Mouse (Mus musculus) midbrain, embryonic 11.5 days (tissue): ENCODE measurements around the gene Cdrt4. TPM values are rescaled to one million over a fixed set of nuclear protein-coding genes. Genes with fewer than 3 reads are reported as not detected.

ENCODE experiments used
- ATAC-seq: fragments of 200-750 bp; cut with Nextera tagmentation; 2 replicates; pipeline ENCODE4 v1.8.0; 2017; ENCODE audit warnings: moderate TSS enrichment, moderate library complexity; ENCODE audit not compliant: low FRiP score
- DNase-seq: peaks from one replicate; pipeline ENCODE4 v3.0.0; 2015; ENCODE audit warnings: low spot score; ENCODE audit errors: missing footprints
- H3K27ac ChIP-seq: fragments of 300-500 bp; sonication (generic); 2 replicates; pipeline ENCODE4 v1.5.1; 2014; ENCODE audit warnings: low read depth, low read length
- H3K27me3 ChIP-seq: fragments of 300-500 bp; sonication (generic); 2 replicates; pipeline ENCODE4 v1.6.1; 2014; ENCODE audit warnings: mild to moderate bottlenecking, low read length, moderate library complexity, mixed read lengths; ENCODE audit not compliant: control insufficient read depth, insufficient read depth
- H3K36me3 ChIP-seq: fragments of 300-500 bp; sonication (generic); 2 replicates; pipeline ENCODE4 v1.6.1; 2014; ENCODE audit warnings: mild to moderate bottlenecking, low read length, moderate library complexity, mixed read lengths; ENCODE audit not compliant: control insufficient read depth, insufficient read depth
- H3K4me1 ChIP-seq: fragments of 300-500 bp; sonication (generic); 2 replicates; pipeline ENCODE4 v1.6.1; 2014; ENCODE audit warnings: low read length; ENCODE audit not compliant: control insufficient read depth, insufficient read depth
- H3K4me2 ChIP-seq: fragments of 300-500 bp; sonication (generic); 2 replicates; pipeline ENCODE4 v1.6.1; 2014; ENCODE audit warnings: mild to moderate bottlenecking, moderate library complexity
- H3K4me3 ChIP-seq: fragments of 300-500 bp; sonication (generic); 2 replicates; pipeline ENCODE4 v1.5.1; 2014; ENCODE audit warnings: low read depth, low read length
- H3K9ac ChIP-seq: fragments of 300-500 bp; sonication (generic); 2 replicates; pipeline ENCODE4 v1.6.1; 2014; ENCODE audit warnings: low read length
- H3K9me3 ChIP-seq: fragments of 300-500 bp; sonication (generic); 2 replicates; pipeline ENCODE4 v1.6.1; 2016; ENCODE audit warnings: low read length; ENCODE audit not compliant: control insufficient read depth
- WGBS: fragments of 180-500 bp; shearing (Covaris S2); extraction: QIAGEN DNeasy Blood & Tissue Kit; methylation state at CpG from one replicate; pipeline ENCODE4 v1.1.7; 2014; 5-methylcytosine and 5-hydroxymethylcytosine counted together
- polyA plus RNA-seq: library from polyadenylated mRNA; unstranded; fragments of >200 nt; fragmentation: Nextera tagmentation; extraction: Ambion mirVana; gene quantifications from 2 replicates; pipeline ENCODE4 v1.2.1, GENCODE M21; 2014

Cdrt4 gene
- polyA plus RNA-seq, 1 experiment from 2014 or later, result not detected

DNA sequence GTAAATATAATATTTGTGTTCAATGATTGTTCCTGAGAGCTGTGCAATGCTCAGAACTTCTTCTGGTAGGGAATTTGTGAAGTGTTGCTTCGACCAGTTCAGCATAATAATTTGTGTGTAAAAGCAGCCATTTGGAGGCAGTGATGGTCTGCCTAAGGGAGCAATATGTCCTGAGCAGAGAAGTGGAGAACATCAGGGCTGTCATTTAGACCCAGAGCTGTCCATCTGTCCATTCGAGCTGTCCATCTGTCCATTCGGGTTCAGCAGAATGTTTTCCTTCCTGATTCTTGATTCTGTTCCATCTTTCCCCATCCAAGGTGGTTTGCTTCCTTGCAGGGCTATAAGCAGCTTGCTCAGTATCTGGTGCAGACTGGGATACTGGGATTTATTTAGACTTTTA lies 33.4 kb downstream of the Cdrt4 start:
- 80% methylated on average over 3 of the region's 3 CpGs for whole genome bisulfite sequencing

DNA sequence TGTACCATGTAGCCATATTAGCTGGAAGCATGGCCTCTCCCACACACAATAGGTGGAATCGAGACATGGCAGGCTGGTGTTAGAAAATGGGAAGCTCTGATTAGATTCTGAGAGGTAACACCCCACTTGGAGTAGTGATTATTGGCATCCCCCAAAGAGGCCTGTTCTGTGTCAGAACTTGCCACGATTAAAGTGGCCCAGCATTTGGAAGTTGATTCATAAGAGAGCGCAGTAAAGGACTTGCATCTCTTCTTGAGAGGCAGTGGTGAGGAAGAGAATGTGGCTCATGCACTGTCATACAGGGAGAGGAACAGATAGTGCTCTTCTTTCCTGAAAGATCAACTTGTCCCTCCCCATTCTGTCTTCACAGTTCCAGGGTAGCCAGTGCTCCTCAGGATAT lies 34.1 kb downstream of the Cdrt4 start:
- no peak overlapping the region for H3K9ac ChIP-seq
- peaks cover 13% of the 10 kb centered on the region for H3K4me1 ChIP-seq
- WGBS, result 89% methylated on average over 3 of the region's 3 CpGs
- H3K9me3 ChIP-seq, result no peaks in the 10 kb centered on the region
- DNase-seq (peak; percentile 67), ATAC-seq (no peak)
- no peaks in the 10 kb centered on the region for H3K36me3 ChIP-seq
- no peaks in the 10 kb centered on the region; the same call in 1 of the 2 replicates for H3K27me3 ChIP-seq
- H3K4me3 ChIP-seq, result no peak overlapping the region
- no peak overlapping the region for H3K27ac ChIP-seq
- no peak overlapping the region for H3K4me2 ChIP-seq

More for the DNA sequence above, 33.4 kb downstream of the Cdrt4 start:
- Histone ChIP-seq H3K36me3 (no peaks in the 10 kb centered on the region), H3K9me3 (no peaks in the 10 kb centered on the region), H3K27ac (no peak overlapping the region), H3K4me3 (no peak overlapping the region), H3K9ac (no peak overlapping the region), H3K4me1 (peaks cover 13% of the 10 kb centered on the region), H3K27me3 (no peaks in the 10 kb centered on the region; the same call in 1 of the 2 replicates), H3K4me2 (no peak overlapping the region)
- ATAC-seq (no peak), DNase-seq (peak; percentile 82)

DNA sequence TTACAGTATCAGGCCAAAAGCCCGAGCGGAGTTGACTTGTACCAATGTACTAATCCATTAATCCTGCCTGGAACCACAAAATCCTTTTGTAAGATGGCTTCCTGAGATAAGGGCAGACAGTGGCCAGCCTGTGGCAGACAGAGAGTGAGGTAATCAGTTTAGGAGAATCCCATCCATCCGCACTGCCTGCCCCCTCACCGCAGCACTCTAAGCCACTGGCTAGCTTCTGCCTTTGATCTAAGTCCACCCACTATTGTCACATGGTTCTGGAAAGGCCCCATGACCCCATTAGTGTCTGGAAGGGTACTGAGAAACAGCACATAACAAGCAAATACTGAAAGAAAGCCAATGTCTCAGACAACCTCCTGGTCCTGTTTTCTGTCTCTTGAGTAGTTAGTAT lies 35.6 kb downstream of the Cdrt4 start:
- WGBS, result 71% methylated on average over 4 of the region's 4 CpGs
- no peaks in the 10 kb centered on the region; the same call in 1 of the 2 replicates for H3K27me3 ChIP-seq
- DNase-seq (no peak), ATAC-seq (no peak)
- no peak overlapping the region for H3K4me2 ChIP-seq
- no peak overlapping the region for H3K4me3 ChIP-seq
- H3K9me3 ChIP-seq, result no peaks in the 10 kb centered on the region
- peaks cover 13% of the 10 kb centered on the region for H3K4me1 ChIP-seq
- H3K9ac ChIP-seq, result no peak overlapping the region
- H3K36me3 ChIP-seq, result no peaks in the 10 kb centered on the region
- H3K27ac ChIP-seq, result no peak overlapping the region

DNA sequence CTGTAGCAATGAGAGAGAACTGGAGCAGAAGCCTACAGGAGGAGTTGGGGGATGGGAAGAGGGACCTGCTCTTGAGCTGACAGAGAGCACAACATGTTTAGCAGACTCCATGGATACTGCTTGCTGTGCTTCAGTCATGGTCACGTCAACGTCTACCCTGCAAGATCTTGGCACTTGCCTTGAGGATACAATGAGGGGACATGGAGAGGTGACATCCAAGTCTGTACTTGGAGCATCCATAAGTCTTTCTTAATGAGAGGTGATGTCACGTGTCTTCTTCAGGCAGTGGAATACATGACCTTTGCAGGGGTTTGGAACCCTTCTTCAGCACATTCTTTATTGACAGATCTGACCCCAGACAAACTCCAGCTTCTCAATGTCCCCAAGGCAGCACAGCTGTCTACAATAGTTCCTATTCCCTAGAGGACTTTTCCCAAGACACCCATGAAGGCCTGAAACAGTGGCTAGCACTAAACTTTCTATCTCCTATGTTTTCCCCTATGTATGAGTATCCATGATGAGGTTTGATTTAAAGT lies 39.2 kb downstream of the Cdrt4 start:
- DNase-seq, result no peak
- WGBS, result 83% methylated on average over 3 of the region's 3 CpGs
- H3K36me3 ChIP-seq, result no peaks in the 10 kb centered on the region
- H3K27ac ChIP-seq, result no peak overlapping the region
- peaks cover 3% of the 10 kb centered on the region; the same call in 1 of the 2 replicates for H3K4me1 ChIP-seq
- no peaks in the 10 kb centered on the region for H3K9me3 ChIP-seq
- H3K4me2 ChIP-seq, result no peak overlapping the region
- H3K9ac ChIP-seq, result no peak overlapping the region
- no peak for ATAC-seq
- H3K27me3 ChIP-seq, result no peaks in the 10 kb centered on the region; the same call in 1 of the 2 replicates
- no peak overlapping the region for H3K4me3 ChIP-seq

DNA sequence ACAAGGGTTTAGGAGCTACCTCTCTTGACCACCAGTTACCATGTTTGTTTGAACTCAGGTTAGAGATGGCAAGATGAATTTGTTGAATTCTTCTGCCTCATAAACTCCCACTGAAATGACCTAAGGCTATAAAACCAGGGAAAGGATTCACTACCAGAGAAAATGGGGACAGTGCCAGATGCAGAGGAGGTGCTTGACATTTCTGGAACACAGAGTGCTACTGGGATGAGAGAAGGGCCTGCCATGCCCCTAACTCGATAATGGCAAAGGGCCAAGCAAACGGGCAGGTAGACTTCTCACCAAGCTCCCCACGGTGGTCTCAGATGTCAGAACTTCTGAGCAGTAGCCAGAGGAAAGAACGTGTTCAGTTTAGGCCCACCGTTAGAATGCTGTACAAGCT lies 39.8 kb downstream of the Cdrt4 start:
- Histone ChIP-seq H3K4me2 (no peak overlapping the region), H3K27me3 (no peaks in the 10 kb centered on the region; the same call in 1 of the 2 replicates), H3K27ac (no peak overlapping the region), H3K4me1 (peaks cover 2% of the 10 kb centered on the region; the same call in 1 of the 2 replicates), H3K4me3 (no peak overlapping the region), H3K36me3 (no peaks in the 10 kb centered on the region), H3K9ac (no peak overlapping the region), H3K9me3 (no peaks in the 10 kb centered on the region)
- ATAC-seq (no peak), DNase-seq (no peak)
- 83% methylated on average over 5 of the region's 5 CpGs for WGBS

DNA sequence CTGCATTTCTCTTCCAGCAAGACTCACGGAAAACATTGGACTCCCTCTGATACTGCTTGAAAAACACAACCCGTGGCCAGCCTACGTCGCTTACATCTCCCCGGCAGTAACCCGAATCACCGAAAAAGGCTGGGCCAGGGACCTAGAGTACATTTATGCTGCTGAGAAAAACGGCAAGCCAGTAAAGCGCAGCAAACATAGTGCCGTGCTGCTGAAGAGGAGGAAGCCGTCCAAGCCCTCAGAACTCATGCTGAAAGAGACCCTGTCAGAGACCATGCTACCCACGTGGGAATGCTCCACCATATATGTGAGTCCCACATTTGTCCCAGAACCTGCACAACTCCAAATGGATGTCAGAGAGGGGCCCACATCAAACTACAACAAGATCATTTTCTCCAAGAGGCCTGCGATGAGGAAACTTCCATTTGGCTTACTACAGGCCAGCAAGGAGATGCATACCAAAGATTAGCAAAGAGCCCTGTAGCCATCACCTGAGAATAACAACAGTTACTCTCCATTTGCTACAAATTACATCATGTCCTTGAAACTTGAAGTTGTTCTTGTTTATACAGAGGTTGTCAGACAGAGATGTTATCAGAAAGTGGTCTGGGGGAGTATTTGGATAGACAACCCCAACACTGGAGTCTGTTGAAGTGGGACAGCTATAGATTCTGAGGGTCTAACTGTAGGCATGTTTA lies 41.7 kb downstream of the Cdrt4 start:
- ATAC-seq, result no peak

DNA sequence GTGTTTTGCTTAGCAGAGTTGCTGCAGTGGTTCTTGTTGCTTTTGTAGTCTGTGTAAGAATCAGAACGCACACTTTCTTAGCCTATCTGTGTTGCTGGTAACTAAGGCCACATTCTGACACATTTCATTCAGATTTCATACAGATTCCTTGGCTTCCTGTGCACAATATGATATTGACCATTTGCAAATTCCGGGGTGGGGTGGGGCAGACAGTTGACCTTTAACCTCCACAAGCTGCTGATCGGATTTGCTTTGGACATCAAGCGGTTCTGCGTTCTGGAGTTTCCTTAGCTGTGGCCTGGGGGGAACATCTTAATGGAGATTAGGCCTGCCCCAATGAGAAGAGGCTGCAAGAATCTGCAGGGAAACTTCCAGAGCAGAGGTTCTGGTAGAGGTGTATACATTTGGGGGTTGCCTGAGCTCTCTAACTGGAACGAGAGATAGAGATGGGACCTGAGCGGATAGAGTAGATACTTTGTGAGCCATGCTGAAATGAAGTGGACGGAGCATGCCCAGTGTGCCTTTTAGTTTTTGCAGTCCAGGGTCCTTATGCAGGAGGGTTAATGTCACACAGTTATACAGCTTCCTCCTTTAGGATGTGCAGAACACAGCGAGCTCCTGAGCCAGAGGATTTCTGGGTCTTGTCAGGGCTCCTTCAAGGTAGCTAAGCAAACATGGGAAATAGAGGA lies 44.2 kb downstream of the Cdrt4 start:
- peaks cover 8% of the 10 kb centered on the region for H3K4me1 ChIP-seq
- ATAC-seq, result no peak
- no peak overlapping the region for H3K4me2 ChIP-seq
- no peaks in the 10 kb centered on the region for H3K27me3 ChIP-seq
- H3K36me3 ChIP-seq, result no peaks in the 10 kb centered on the region
- no peaks in the 10 kb centered on the region for H3K9me3 ChIP-seq
- DNase-seq, result no peak
- 84% methylated on average over 9 of the region's 9 CpGs for WGBS
- no peak overlapping the region for H3K9ac ChIP-seq
- H3K4me3 ChIP-seq, result no peak overlapping the region
- H3K27ac ChIP-seq, result no peak overlapping the region

More for the DNA sequence above, 41.7 kb downstream of the Cdrt4 start:
- H3K9ac ChIP-seq, result no peak overlapping the region
- no peak for DNase-seq
- no peaks in the 10 kb centered on the region for H3K27me3 ChIP-seq
- H3K4me1 ChIP-seq, result peaks cover 3% of the 10 kb centered on the region
- no peaks in the 10 kb centered on the region for H3K9me3 ChIP-seq
- no peak overlapping the region for H3K4me3 ChIP-seq
- H3K27ac ChIP-seq, result no peak overlapping the region
- no peak overlapping the region for H3K4me2 ChIP-seq
- WGBS, result 89% methylated on average over 13 of the region's 13 CpGs
- H3K36me3 ChIP-seq, result no peaks in the 10 kb centered on the region

DNA sequence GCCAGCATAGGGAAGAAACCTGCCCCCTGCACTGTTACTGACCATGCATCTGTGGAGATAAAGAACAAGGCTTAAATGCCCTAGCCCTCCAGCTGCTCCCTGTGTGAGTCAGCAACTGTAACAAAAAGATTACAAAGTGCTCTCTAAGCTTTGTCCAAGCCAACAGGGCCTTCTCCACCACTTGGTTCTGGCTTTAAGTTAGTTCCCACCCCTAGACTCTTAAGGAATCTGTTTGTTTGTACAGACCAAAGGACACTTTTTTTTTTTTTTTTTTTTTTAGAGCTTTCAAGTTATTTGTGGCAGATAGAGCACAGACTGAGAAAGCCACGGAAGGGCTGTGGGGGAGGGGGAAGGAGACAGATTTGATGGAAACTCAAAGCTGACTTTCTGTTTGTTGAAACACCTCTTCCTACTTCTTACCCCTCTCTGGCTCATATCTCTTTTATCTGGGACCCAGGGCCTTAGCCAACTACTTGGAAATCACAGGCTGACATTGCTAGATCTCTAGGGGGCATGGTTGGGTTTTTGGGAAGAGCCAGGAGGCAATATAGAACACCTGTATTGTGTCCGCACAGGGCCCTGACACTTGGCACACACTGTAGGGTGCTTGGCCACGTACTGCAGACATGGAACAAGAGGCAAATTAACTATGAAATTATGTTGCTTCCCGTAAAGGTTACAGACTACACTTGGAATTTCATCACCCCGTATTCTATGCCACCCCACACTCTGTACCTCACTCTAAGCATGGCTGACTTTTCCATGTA lies 44.9 kb downstream of the Cdrt4 start:
- 87% methylated on average over 5 of the region's 5 CpGs for WGBS
- Histone ChIP-seq H3K9me3 (no peaks in the 10 kb centered on the region), H3K4me1 (peaks cover 8% of the 10 kb centered on the region), H3K9ac (no peak overlapping the region), H3K36me3 (no peaks in the 10 kb centered on the region), H3K4me2 (no peak overlapping the region), H3K27me3 (no peaks in the 10 kb centered on the region), H3K4me3 (no peak overlapping the region), H3K27ac (no peak overlapping the region)
- ATAC-seq (no peak), DNase-seq (no peak)
